Mouse (Mus musculus): ENCODE data around the gene Fam81b. TPM values are rescaled to one million over a fixed set of nuclear protein-coding genes. Genes with fewer than 3 reads are reported as not detected.

Fam81b gene
- total and polyA plus RNA-seq, 3 experiments = not detected

- H3K79me2 ChIP-seq (replicated peaks; ENCODE audit: control insufficient read depth, extremely low read depth, insufficient read depth, poor library complexity, severe bottlenecking) = no peaks in the 10 kb centered on the region
- peaks cover 36 to 65% of the 10 kb centered on the region in 2 experiments for H3K36me3 ChIP-seq (replicated peaks in 1 of 2; ENCODE audit: control insufficient read depth in 1 of 2, insufficient read depth in 1 of 2, low read length in 1 of 2)
- peaks cover 9% of the 10 kb centered on the region for H3K9me3 ChIP-seq (replicated peaks; ENCODE audit: low read length)
- no peak for DNase-seq (ENCODE audit: extremely low read depth)
- dilution Hi-C loops (cut with MboI; ENCODE audit: extremely low pct_ligation_motif_present, extremely low pct_unique_long_range_greater_than_20kb, low sequenced_read_pairs) = no loop called here
- no peak for TF ChIP-seq CTCF (conservative IDR thresholded peaks at IDR 0.05 in 1 of 2, IDR thresholded peaks at IDR 0.05 in 1 of 2; ENCODE audit: low read depth in 2 of 2, low read length in 2 of 2)
- no peak for TF ChIP-seq POLR2A (IDR thresholded peaks at IDR 0.05; ENCODE audit: low read depth, low read length)
- TF ChIP-seq HCFC1 (IDR thresholded peaks at IDR 0.05; ENCODE audit: low read depth, low read length) = no peak
- TF ChIP-seq ELF1 (IDR thresholded peaks at IDR 0.05; ENCODE audit: low read depth, low read length) = no peak
- no peak for TF ChIP-seq POLR2AphosphoS2 (IDR thresholded peaks at IDR 0.05; ENCODE audit: low read depth, low read length)
- TF ChIP-seq MEF2A (IDR thresholded peaks at IDR 0.05; ENCODE audit: borderline replicate concordance, low read depth, low read length) = no peak
- no peak for TF ChIP-seq TCF12 (IDR thresholded peaks at IDR 0.05; ENCODE audit: low read depth, low read length)
- no peak for TF ChIP-seq SIN3A (IDR thresholded peaks at IDR 0.05; ENCODE audit: low read length)
- TF ChIP-seq USF1 (IDR thresholded peaks at IDR 0.05; ENCODE audit: low read depth, low read length) = no peak
- TF ChIP-seq UBTF (IDR thresholded peaks at IDR 0.05; ENCODE audit: low read depth, low read length) = no peak
- TF ChIP-seq TBP (conservative IDR thresholded peaks at IDR 0.05; ENCODE audit: low read depth, low read length) = no peak
- TF ChIP-seq JUN (IDR thresholded peaks at IDR 0.05; ENCODE audit: insufficient read depth, low read depth, low read length) = no peak
- TF ChIP-seq MXI1 (IDR thresholded peaks at IDR 0.05; ENCODE audit: low read depth, low read length) = no peak
- H3K4me2 ChIP-seq (ENCODE audit: insufficient read depth, low read depth, poor library complexity, severe bottlenecking) = no peak overlapping the region
- H3K27ac ChIP-seq (ENCODE audit: insufficient read depth, low read depth) = no peak overlapping the region
- H3K9ac ChIP-seq (ENCODE audit: insufficient read depth, low read depth) = no peak overlapping the region
- peaks cover 2 to 42% of the 10 kb centered on the region in 2 experiments; a peak in 3 of 4 replicates for H3K4me1 ChIP-seq (ENCODE audit: control insufficient read depth in 1 of 2, insufficient read depth in 2 of 2)
- no peaks in the 10 kb centered on the region for H3K27me3 ChIP-seq (replicated peaks)
- in situ Hi-C loops (cut with MboI; ENCODE audit: low pct_ligation_motif_present, low pct_unique_long_range_greater_than_20kb, low sequenced_read_pairs) = no loop called here
- H3K4me3 ChIP-seq (replicated peaks in 1 of 3; ENCODE audit: low read depth in 2 of 3, low read length in 2 of 3, poor library complexity in 1 of 3) = no peak overlapping the region
These were observed 114.6 kb downstream of the Fam81b start for GRCm38 (mm10) chr13:76190273-76190672.

DNA sequence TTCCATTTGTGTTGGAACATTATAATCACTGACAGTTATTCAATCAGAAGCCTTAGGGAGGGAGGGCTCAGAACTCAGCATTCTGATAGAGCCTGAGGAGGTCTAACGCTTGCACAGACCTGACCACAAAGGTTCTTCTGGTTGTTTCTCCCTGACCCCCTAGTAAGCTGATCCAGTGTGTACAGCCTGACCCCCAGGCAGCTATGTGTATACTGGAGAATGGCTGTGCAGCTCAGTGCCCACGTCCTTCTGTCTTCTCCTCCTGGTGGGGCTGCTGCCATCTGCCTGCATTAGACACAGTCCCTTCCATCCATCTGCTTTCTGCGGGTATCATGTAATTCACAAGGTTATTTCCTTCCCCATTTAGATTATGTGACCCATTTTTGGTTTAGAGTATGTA is 115.7 kb downstream of the Fam81b start:
- no peak overlapping the region for H3K4me2 ChIP-seq (ENCODE audit: insufficient read depth, low read depth, poor library complexity, severe bottlenecking)
- no peaks in the 10 kb centered on the region for H3K79me2 ChIP-seq (replicated peaks; ENCODE audit: control insufficient read depth, extremely low read depth, insufficient read depth, poor library complexity, severe bottlenecking)
- H3K4me1 ChIP-seq (ENCODE audit: control insufficient read depth in 1 of 2, insufficient read depth in 2 of 2) = peaks cover 2 to 34% of the 10 kb centered on the region in 2 experiments; a peak in 3 of 4 replicates
- no peak for DNase-seq (ENCODE audit: extremely low read depth)
- H3K9me3 ChIP-seq (replicated peaks; ENCODE audit: low read length) = peaks cover 9% of the 10 kb centered on the region
- in situ Hi-C loops (cut with MboI; ENCODE audit: low pct_ligation_motif_present, low pct_unique_long_range_greater_than_20kb, low sequenced_read_pairs) = no loop called here
- dilution Hi-C loops (cut with MboI; ENCODE audit: extremely low pct_ligation_motif_present, extremely low pct_unique_long_range_greater_than_20kb, low sequenced_read_pairs) = no loop called here
- no peak overlapping the region for H3K9ac ChIP-seq (ENCODE audit: insufficient read depth, low read depth)
- H3K4me3 ChIP-seq (replicated peaks in 1 of 3; ENCODE audit: low read depth in 2 of 3, low read length in 2 of 3, poor library complexity in 1 of 3) = no peak overlapping the region
- H3K27me3 ChIP-seq (replicated peaks) = no peaks in the 10 kb centered on the region
- H3K27ac ChIP-seq (ENCODE audit: insufficient read depth, low read depth) = no peak overlapping the region
- TF ChIP-seq ZC3H11A (IDR thresholded peaks at IDR 0.05; ENCODE audit: low read depth, low read length) (no peak), POLR2A (IDR thresholded peaks at IDR 0.05; ENCODE audit: low read depth, low read length) (no peak)
- H3K36me3 ChIP-seq (replicated peaks in 1 of 2; ENCODE audit: control insufficient read depth in 1 of 2, insufficient read depth in 1 of 2, low read length in 1 of 2) = peaks cover 36 to 69% of the 10 kb centered on the region in 2 experiments

DNA sequence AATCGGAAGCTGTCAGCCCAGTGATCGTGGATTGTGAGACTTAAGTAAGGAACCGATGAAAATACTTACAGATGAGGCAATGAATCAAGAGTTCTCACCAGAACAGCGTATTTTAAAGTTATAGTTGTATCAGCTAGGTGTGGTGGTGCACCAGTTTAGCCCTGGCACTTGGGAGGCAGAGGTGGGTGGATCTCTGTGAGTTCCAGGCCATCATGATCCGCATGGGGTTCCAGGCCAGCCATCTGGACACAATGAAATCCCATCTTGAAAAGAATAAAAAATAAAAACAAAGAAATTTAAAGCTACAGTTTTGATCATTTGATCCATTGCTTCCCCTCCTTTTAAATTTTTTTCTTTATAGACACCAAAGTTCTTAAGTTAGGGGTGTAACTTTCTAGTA is 117.2 kb downstream of the Fam81b start:
- TF ChIP-seq MEF2A (IDR thresholded peaks at IDR 0.05; ENCODE audit: borderline replicate concordance, low read depth, low read length) (no peak), ZC3H11A (IDR thresholded peaks at IDR 0.05; ENCODE audit: low read depth, low read length) (no peak), GABPA (IDR thresholded peaks at IDR 0.05; ENCODE audit: insufficient replicate concordance, low read depth, low read length) (no peak), MAFK (IDR thresholded peaks at IDR 0.05; ENCODE audit: insufficient replicate concordance, low read length) (no peak), ETS1 (conservative IDR thresholded peaks at IDR 0.05; ENCODE audit: low read depth, low read length) (no peak), ZNF384 (IDR thresholded peaks at IDR 0.05; ENCODE audit: low read depth, low read length) (no peak), CHD1 (IDR thresholded peaks at IDR 0.05; ENCODE audit: low read depth, low read length) (no peak), PAX5 (IDR thresholded peaks at IDR 0.05; ENCODE audit: low read length) (no peak), SMC3 (IDR thresholded peaks at IDR 0.05; ENCODE audit: low read depth, low read length) (no peak), MYC (IDR thresholded peaks at IDR 0.05; ENCODE audit: low read depth, low read length) (no peak), NELFE (IDR thresholded peaks at IDR 0.05; ENCODE audit: low read depth, low read length) (no peak), HCFC1 (IDR thresholded peaks at IDR 0.05; ENCODE audit: low read depth, low read length) (no peak), E2F4 (IDR thresholded peaks at IDR 0.05; ENCODE audit: insufficient replicate concordance, low read depth, low read length) (no peak), ZKSCAN1 (IDR thresholded peaks at IDR 0.05; ENCODE audit: borderline replicate concordance, low read depth, low read length) (no peak), SIN3A (IDR thresholded peaks at IDR 0.05; ENCODE audit: low read length) (no peak)

More for the DNA sequence above, 117.2 kb downstream of the Fam81b start:
- no peak for DNase-seq (ENCODE audit: extremely low read depth)
- in situ Hi-C loops (cut with MboI; ENCODE audit: low pct_ligation_motif_present, low pct_unique_long_range_greater_than_20kb, low sequenced_read_pairs) = no loop called here
- H3K9ac ChIP-seq (ENCODE audit: insufficient read depth, low read depth) = no peak overlapping the region
- peaks cover 0 to 20% of the 10 kb centered on the region in 2 experiments; a peak in 1 of 4 replicates for H3K4me1 ChIP-seq (ENCODE audit: control insufficient read depth in 1 of 2, insufficient read depth in 2 of 2)
- H3K27me3 ChIP-seq (replicated peaks) = no peaks in the 10 kb centered on the region
- no peak overlapping the region for H3K4me2 ChIP-seq (ENCODE audit: insufficient read depth, low read depth, poor library complexity, severe bottlenecking)
- no peaks in the 10 kb centered on the region for H3K79me2 ChIP-seq (replicated peaks; ENCODE audit: control insufficient read depth, extremely low read depth, insufficient read depth, poor library complexity, severe bottlenecking)
- H3K9me3 ChIP-seq (replicated peaks; ENCODE audit: low read length) = peaks cover 9% of the 10 kb centered on the region
- dilution Hi-C loops (cut with MboI; ENCODE audit: extremely low pct_ligation_motif_present, extremely low pct_unique_long_range_greater_than_20kb, low sequenced_read_pairs) = no loop called here
- H3K36me3 ChIP-seq (replicated peaks in 1 of 2; ENCODE audit: control insufficient read depth in 1 of 2, insufficient read depth in 1 of 2, low read length in 1 of 2) = peaks cover 37 to 70% of the 10 kb centered on the region in 2 experiments
- H3K27ac ChIP-seq (ENCODE audit: insufficient read depth, low read depth) = no peak overlapping the region
- no peak overlapping the region for H3K4me3 ChIP-seq (replicated peaks in 1 of 3; ENCODE audit: low read depth in 2 of 3, low read length in 2 of 3, poor library complexity in 1 of 3)

Measured in CH12.LX (cell line).